Mouse (Mus musculus): ENCODE results near the gene Vmac. TPM values are rescaled to one million over a fixed set of nuclear protein-coding genes. Genes with fewer than 3 reads are reported as not detected.

The Vmac gene
- total RNA-seq, 2 experiments from 2014 or later, result 2.1 TPM; not detected in 1

- no peak for ATAC-seq (replicated peaks; ENCODE audit: low FRiP score, poor library complexity, severe bottlenecking)
Observed at GRCm38 (mm10) chr17:56693395-56693794, 24.4 kb downstream of the Vmac start.

- ATAC-seq (replicated peaks; ENCODE audit: low FRiP score, poor library complexity, severe bottlenecking), result no peak
Observed at GRCm38 (mm10) chr17:56688689-56689088, 29.1 kb downstream of the Vmac start.

GRCm38 (mm10) chr17:56688045-56688444 lies 29.8 kb downstream of the Vmac start:
- ATAC-seq (replicated peaks; ENCODE audit: low FRiP score, poor library complexity, severe bottlenecking), result peak; percentile 65

GRCm38 (mm10) chr17:56686801-56687200 lies 31.0 kb downstream of the Vmac start:
- ATAC-seq (replicated peaks; ENCODE audit: low FRiP score, poor library complexity, severe bottlenecking), result no peak

- ATAC-seq (replicated peaks; ENCODE audit: low FRiP score, poor library complexity, severe bottlenecking), result no peak
Observed at GRCm38 (mm10) chr17:56684649-56685048, 33.2 kb downstream of the Vmac start.

- ATAC-seq (replicated peaks; ENCODE audit: low FRiP score, poor library complexity, severe bottlenecking), result no peak
Observed at GRCm38 (mm10) chr17:56683546-56684140, 34.2 kb downstream of the Vmac start.

GRCm38 (mm10) chr17:56682880-56683279 lies 34.9 kb downstream of the Vmac start:
- ATAC-seq (replicated peaks; ENCODE audit: low FRiP score, poor library complexity, severe bottlenecking), result no peak; the same call in 1 of the 2 replicates

GRCm38 (mm10) chr17:56681791-56682190 lies 36.0 kb downstream of the Vmac start:
- no peak for ATAC-seq (replicated peaks; ENCODE audit: low FRiP score, poor library complexity, severe bottlenecking)

- 0 out of 2 replicates have a peak, but pooled peaks have one; percentile 4 for ATAC-seq (replicated peaks; ENCODE audit: low FRiP score, poor library complexity, severe bottlenecking)
Observed at GRCm38 (mm10) chr17:56673647-56674416, 44.0 kb downstream of the Vmac start.

- ATAC-seq (replicated peaks; ENCODE audit: low FRiP score, poor library complexity, severe bottlenecking), result peak; percentile 87
Observed at GRCm38 (mm10) chr17:56672941-56673646, 44.7 kb downstream of the Vmac start, which contains the start of gene Ranbp3. Gene Ranbp3 (plus strand): TSS chr17:56673294.

GRCm38 (mm10) chr17:56669766-56670165 lies 48.1 kb downstream of the Vmac start:
- no peak for ATAC-seq (replicated peaks; ENCODE audit: low FRiP score, poor library complexity, severe bottlenecking)

GRCm38 (mm10) chr17:56668384-56669144 lies 49.3 kb downstream of the Vmac start:
- ATAC-seq (replicated peaks; ENCODE audit: low FRiP score, poor library complexity, severe bottlenecking), result peak; percentile 49

GRCm38 (mm10) chr17:56667591-56667990 lies 50.2 kb downstream of the Vmac start:
- ATAC-seq (replicated peaks; ENCODE audit: low FRiP score, poor library complexity, severe bottlenecking), result no peak

- ATAC-seq (replicated peaks; ENCODE audit: low FRiP score, poor library complexity, severe bottlenecking), result no peak
Observed at GRCm38 (mm10) chr17:56666384-56666783, 51.4 kb downstream of the Vmac start.

- ATAC-seq (replicated peaks; ENCODE audit: low FRiP score, poor library complexity, severe bottlenecking), result no peak
Observed at GRCm38 (mm10) chr17:56664333-56664732, 53.5 kb downstream of the Vmac start.

Other genes with a start within 250 kb of the Vmac start
- gene Ptprs, start 241.5 kb downstream of the Vmac start, total RNA-seq (2015; ENCODE audit: low replicate concordance), result 7.9 and 10.9 TPM in 2 replicates
- gene Ptprs, start 241.5 kb downstream of the Vmac start, total RNA-seq (2017; ENCODE audit: low replicate concordance), result 2.1 and 4.7 TPM in 2 replicates
- not detected in 2 replicates for gene Znrf4, start 205.6 kb downstream of the Vmac start, total RNA-seq (2015; ENCODE audit: low replicate concordance)
- not detected in 2 replicates for gene Znrf4, start 205.6 kb downstream of the Vmac start, total RNA-seq (2017; ENCODE audit: low replicate concordance)
- gene Gm20219, start 163.6 kb downstream of the Vmac start, total RNA-seq (2015; ENCODE audit: low replicate concordance), result 6.1 TPM in 1 of 2 replicates, not detected in the other
- gene Gm20219, start 163.6 kb downstream of the Vmac start, total RNA-seq (2017; ENCODE audit: low replicate concordance), result 1.2 TPM in 1 of 2 replicates, not detected in the other
- 107 and 153 TPM in 2 replicates for gene Safb2, start 133.4 kb downstream of the Vmac start, total RNA-seq (2015; ENCODE audit: low replicate concordance)
- 350 and 385 TPM in 2 replicates for gene Safb2, start 133.4 kb downstream of the Vmac start, total RNA-seq (2017; ENCODE audit: low replicate concordance)
- 120 and 141 TPM in 2 replicates for gene Safb, start 133.2 kb downstream of the Vmac start, total RNA-seq (2015; ENCODE audit: low replicate concordance)
- 189 and 314 TPM in 2 replicates for gene Safb, start 133.2 kb downstream of the Vmac start, total RNA-seq (2017; ENCODE audit: low replicate concordance)
- 21.8 and 29.9 TPM in 2 replicates for gene 2410015M20Rik, start 108.3 kb downstream of the Vmac start, total RNA-seq (2015; ENCODE audit: low replicate concordance)
- 20.7 and 33.0 TPM in 2 replicates for gene 2410015M20Rik, start 108.3 kb downstream of the Vmac start, total RNA-seq (2017; ENCODE audit: low replicate concordance)
- gene Rpl36, start 104.6 kb downstream of the Vmac start, total RNA-seq (2015; ENCODE audit: low replicate concordance), result 298 and 344 TPM in 2 replicates
- 203 and 323 TPM in 2 replicates for gene Rpl36, start 104.6 kb downstream of the Vmac start, total RNA-seq (2017; ENCODE audit: low replicate concordance)
- 3.6 and 4.2 TPM in 2 replicates for gene Lonp1, start 91.1 kb downstream of the Vmac start, total RNA-seq (2015; ENCODE audit: low replicate concordance)
- 9.5 and 15.0 TPM in 2 replicates for gene Lonp1, start 91.1 kb downstream of the Vmac start, total RNA-seq (2017; ENCODE audit: low replicate concordance)
- gene Catsperd, start 89.9 kb downstream of the Vmac start, total RNA-seq (2015; ENCODE audit: low replicate concordance), result not detected in 2 replicates
- not detected in 2 replicates for gene Catsperd, start 89.9 kb downstream of the Vmac start, total RNA-seq (2017; ENCODE audit: low replicate concordance)
- gene Ranbp3, start 44.7 kb downstream of the Vmac start, total RNA-seq (2015; ENCODE audit: low replicate concordance), result 51.1 and 73.9 TPM in 2 replicates
- 72.9 and 77.2 TPM in 2 replicates for gene Ranbp3, start 44.7 kb downstream of the Vmac start, total RNA-seq (2017; ENCODE audit: low replicate concordance)
- 46.5 and 90.1 TPM in 2 replicates for gene Ndufa11, start 255 bp downstream of the Vmac start, total RNA-seq (2015; ENCODE audit: low replicate concordance)
- gene Ndufa11, start 255 bp downstream of the Vmac start, total RNA-seq (2017; ENCODE audit: low replicate concordance), result 54.2 and 67.9 TPM in 2 replicates
- not detected in 2 replicates for gene Nrtn, start 39.5 kb upstream of the Vmac start, total RNA-seq (2015; ENCODE audit: low replicate concordance)
- gene Nrtn, start 39.5 kb upstream of the Vmac start, total RNA-seq (2017; ENCODE audit: low replicate concordance), result not detected in 2 replicates
- gene Dus3l, start 46.7 kb upstream of the Vmac start, total RNA-seq (2015; ENCODE audit: low replicate concordance), result 6.5 and 7.1 TPM in 2 replicates
- 3.0 and 5.4 TPM in 2 replicates for gene Dus3l, start 46.7 kb upstream of the Vmac start, total RNA-seq (2017; ENCODE audit: low replicate concordance)
- gene Prr22, start 52.2 kb upstream of the Vmac start, total RNA-seq (2015; ENCODE audit: low replicate concordance), result not detected in 2 replicates
- not detected in 2 replicates for gene Prr22, start 52.2 kb upstream of the Vmac start, total RNA-seq (2017; ENCODE audit: low replicate concordance)
- gene Rfx2, start 113.0 kb upstream of the Vmac start, total RNA-seq (2015; ENCODE audit: low replicate concordance), result 101 and 107 TPM in 2 replicates
- 76.1 and 105 TPM in 2 replicates for gene Rfx2, start 113.0 kb upstream of the Vmac start, total RNA-seq (2017; ENCODE audit: low replicate concordance)
- not detected in 2 replicates for gene Acsbg2, start 156.4 kb upstream of the Vmac start, total RNA-seq (2015; ENCODE audit: low replicate concordance)
- not detected in 2 replicates for gene Acsbg2, start 156.4 kb upstream of the Vmac start, total RNA-seq (2017; ENCODE audit: low replicate concordance)
- not detected in 2 replicates for gene 1700061G19Rik, start 157.5 kb upstream of the Vmac start, total RNA-seq (2015; ENCODE audit: low replicate concordance)
- gene 1700061G19Rik, start 157.5 kb upstream of the Vmac start, total RNA-seq (2017; ENCODE audit: low replicate concordance), result not detected in 2 replicates
- gene Mllt1, start 217.4 kb upstream of the Vmac start, total RNA-seq (2015; ENCODE audit: low replicate concordance), result 3.4 and 9.4 TPM in 2 replicates
- 4.4 and 6.4 TPM in 2 replicates for gene Mllt1, start 217.4 kb upstream of the Vmac start, total RNA-seq (2017; ENCODE audit: low replicate concordance)